Mouse (Mus musculus) layer of hippocampus, adult 9-11 months (tissue): Measurements from ENCODE around the gene Zdhhc24.

Experiments used
- DNase-seq: peaks from one replicate; pipeline ENCODE4 v3.0.0; 2022

The Zdhhc24 gene

GRCm38 (mm10) chr19:4879324-4879703, 846 bp downstream of the Zdhhc24 start:
- DNase-seq: no peak

- no peak for DNase-seq
Measured at GRCm38 (mm10) chr19:4883961-4884360, 5.5 kb downstream of the Zdhhc24 start.

DNA sequence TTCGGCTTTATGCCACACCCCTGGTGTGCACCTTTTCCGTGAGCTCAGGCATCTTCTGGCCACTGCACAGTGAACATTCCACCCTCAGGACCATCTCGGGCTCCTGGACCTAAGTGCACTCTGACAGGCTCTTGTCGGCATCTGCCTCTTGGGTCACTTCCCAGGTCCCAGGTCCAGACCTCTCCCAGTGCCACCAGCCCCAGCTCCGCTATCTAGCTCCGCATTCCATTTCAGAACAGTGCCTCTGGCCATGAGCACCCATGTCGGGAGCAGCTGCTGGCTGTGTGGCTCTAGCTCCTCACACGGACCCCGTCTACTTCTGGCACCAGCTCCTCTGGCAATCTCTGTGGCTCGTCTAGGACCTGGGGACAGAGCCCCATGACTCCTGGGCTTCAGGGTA, 11.3 kb downstream of the Zdhhc24 start:
- DNase-seq: no peak

- DNase-seq: no peak
Measured at GRCm38 (mm10) chr19:4891798-4892197, 13.3 kb downstream of the Zdhhc24 start.

GRCm38 (mm10) chr19:4896780-4897520, 18.5 kb downstream of the Zdhhc24 start:
- no peak for DNase-seq

GRCm38 (mm10) chr19:4898972-4899371, 20.5 kb downstream of the Zdhhc24 start:
- no peak for DNase-seq

- DNase-seq: no peak
Measured at GRCm38 (mm10) chr19:4899888-4900287, 21.4 kb downstream of the Zdhhc24 start.

- DNase-seq: peak; percentile 62
Measured at GRCm38 (mm10) chr19:4905979-4906794, 27.7 kb downstream of the Zdhhc24 start, which contains the start of gene Bbs1. Gene Bbs1, minus strand, starts transcription at chr19:4906628.

- no peak for DNase-seq
Measured at GRCm38 (mm10) chr19:4908107-4908506, 29.6 kb downstream of the Zdhhc24 start.

GRCm38 (mm10) chr19:4909376-4909775, 30.9 kb downstream of the Zdhhc24 start:
- DNase-seq: no peak

DNA sequence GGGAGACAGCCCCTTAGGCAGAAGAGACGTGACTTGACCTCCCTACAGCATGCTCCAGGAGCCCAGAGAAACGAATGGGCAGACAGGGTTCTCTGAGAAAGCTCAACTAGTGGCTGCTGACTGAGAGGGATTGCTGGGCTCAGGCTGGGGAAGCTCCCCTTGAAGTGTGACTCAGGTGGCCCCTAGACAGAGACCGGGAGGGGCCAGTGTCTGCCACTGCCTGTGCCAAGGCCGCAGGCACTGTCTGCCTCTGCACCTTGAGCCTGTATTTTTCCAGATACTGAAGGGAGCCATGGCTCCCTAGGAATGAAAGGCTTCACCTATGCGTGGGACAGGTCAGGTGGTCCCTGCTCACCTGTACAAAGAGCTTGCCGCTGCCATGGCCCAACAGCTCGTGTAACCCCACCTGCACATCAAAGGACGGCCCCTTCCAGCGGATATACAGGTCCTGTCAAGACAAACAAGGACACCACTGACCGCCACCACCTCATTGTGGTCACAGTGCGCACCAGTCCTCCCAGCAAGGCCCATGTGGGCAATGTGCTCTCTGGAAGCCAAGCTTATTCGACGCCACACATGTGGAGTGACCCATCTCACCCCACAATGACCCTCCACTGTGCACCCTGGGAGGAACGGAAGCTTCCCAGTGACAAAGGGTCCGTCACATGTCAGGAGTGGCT, 37.6 kb downstream of the Zdhhc24 start:
- no peak for DNase-seq

- DNase-seq: no peak
Measured at GRCm38 (mm10) chr19:4916827-4917226, 38.4 kb downstream of the Zdhhc24 start.

DNA sequence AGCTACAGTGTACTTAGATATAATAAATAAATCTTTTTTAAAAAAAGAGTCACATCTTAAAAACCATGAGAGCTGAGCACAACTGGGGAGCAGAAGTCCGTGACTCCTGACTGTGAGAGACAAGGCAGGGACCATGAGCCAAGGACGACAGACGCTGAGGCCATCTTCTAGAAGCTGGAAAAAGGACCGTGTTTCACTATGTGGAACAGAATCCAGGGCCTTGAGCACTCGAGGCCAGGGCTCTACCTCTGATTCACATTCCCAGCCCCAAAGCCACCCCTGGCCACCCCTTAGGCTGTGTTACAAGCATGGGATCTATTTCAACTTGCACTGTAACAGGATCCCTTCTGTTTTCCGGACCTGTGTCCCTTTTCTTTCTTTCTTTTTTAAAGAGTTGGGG, 41.2 kb downstream of the Zdhhc24 start:
- DNase-seq: no peak

DNA sequence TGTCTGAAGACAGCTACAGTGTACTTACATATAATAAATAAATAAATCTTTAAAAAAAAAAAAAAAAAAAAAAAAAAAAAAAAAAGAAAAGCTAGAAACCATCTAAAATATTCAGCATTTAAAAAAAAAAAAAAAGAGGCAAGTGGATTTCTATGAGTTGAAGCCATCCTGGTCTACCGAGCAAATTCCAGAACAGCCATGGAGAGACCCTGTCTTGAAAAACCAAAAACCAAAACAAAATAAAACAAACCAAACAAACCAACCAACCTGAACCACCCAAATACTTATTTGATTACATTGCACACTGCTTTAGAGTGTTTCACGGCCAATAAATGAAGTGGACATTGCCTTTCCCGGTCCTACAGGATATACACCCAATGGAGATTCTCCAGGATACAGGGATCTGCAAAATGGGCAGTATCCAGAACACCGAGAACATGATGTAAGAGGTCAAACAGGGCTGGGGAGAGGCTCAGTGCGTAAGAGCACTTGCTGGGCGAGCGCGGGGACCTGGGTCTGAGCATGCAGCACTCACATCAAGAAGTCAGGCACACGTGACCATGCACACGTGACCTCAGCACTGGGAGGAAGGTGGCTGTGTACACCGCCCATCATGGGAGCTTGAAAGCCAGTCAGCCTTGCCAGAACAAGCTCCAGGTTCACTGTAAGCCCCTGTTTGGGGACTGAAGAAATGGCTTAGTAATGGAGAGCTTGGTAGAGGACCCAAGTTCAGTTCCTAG, 46.8 kb downstream of the Zdhhc24 start:
- no peak for DNase-seq

- DNase-seq: peak; percentile 98
Measured at GRCm38 (mm10) chr19:4927904-4928531, 49.5 kb downstream of the Zdhhc24 start, which contains the start of gene Dpp3. Gene Dpp3, minus strand, starts transcription at chr19:4928287.

GRCm38 (mm10) chr19:4928781-4929180, 50.3 kb downstream of the Zdhhc24 start:
- DNase-seq: no peak
